Mouse (Mus musculus): Measurements from ENCODE around the gene Fam110c. TPM values are rescaled to one million over a fixed set of nuclear protein-coding genes. Genes with fewer than 3 reads are reported as not detected.

Gene Fam110c
- 6.3 and 15.8 TPM in 2 replicates for polyA plus RNA-seq (2012; rRNA removed; ENCODE audit: low replicate concordance)

GRCm38 (mm10) chr12:31073412-31074354 is at the start of gene Fam110c:
Fam110c (plus strand) TSS chr12:31073861.

Other genes starting within 250 kb of the Fam110c start
- 2.0 and 2.5 TPM in 2 replicates for gene Alkal2, start 189.5 kb upstream of the Fam110c start, polyA plus RNA-seq (2012; rRNA removed; ENCODE audit: low replicate concordance)
- 6.7 and 17.8 TPM in 2 replicates for gene Acp1, start 162.3 kb upstream of the Fam110c start, polyA plus RNA-seq (2012; rRNA removed; ENCODE audit: low replicate concordance)
- gene Sh3yl1, start 162.2 kb upstream of the Fam110c start, polyA plus RNA-seq (2012; rRNA removed; ENCODE audit: low replicate concordance) = 1.1 and 3.9 TPM in 2 replicates
- gene Gm6993, start 166.9 kb downstream of the Fam110c start, polyA plus RNA-seq (2012; rRNA removed; ENCODE audit: low replicate concordance) = not detected in 2 replicates
- gene Lamb1, start 191.4 kb downstream of the Fam110c start, polyA plus RNA-seq (2012; rRNA removed; ENCODE audit: low replicate concordance) = 65.8 and 105 TPM in 2 replicates